Mouse (Mus musculus): Measurements from ENCODE around the gene Xaf1.

Xaf1 gene

GRCm38 (mm10) chr11:72301334-72301733, at the start of gene Xaf1:
Gene Xaf1, plus strand, starts transcription at chr11:72301629.
- DNase-seq (ENCODE audit: low read depth, low spot score) = peak; percentile 60

DNA sequence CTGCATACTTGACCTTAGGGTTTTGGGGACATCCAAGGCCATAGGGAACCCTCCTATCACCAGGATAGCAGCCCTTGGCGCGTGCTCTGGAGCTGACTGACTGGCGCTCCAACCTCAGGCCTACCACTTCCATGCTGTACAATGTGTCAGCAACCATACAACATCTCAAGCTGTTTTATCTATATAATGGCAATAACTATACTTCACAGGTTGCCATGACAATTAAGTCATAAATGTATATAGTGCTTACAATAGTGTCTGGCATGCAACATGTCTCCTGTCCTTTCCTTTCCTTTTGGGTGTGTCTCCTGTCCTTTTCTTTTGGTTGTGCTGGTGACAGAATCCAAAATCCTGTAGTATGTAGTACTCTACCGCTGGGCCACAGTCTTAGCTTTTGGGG, 45.8 kb upstream of the Xaf1 start:
- no peak for DNase-seq (ENCODE audit: low read depth, low spot score)

- no peak for DNase-seq (ENCODE audit: low read depth, low spot score)
Observed at GRCm38 (mm10) chr11:72256441-72256840, 45.0 kb upstream of the Xaf1 start.

DNA sequence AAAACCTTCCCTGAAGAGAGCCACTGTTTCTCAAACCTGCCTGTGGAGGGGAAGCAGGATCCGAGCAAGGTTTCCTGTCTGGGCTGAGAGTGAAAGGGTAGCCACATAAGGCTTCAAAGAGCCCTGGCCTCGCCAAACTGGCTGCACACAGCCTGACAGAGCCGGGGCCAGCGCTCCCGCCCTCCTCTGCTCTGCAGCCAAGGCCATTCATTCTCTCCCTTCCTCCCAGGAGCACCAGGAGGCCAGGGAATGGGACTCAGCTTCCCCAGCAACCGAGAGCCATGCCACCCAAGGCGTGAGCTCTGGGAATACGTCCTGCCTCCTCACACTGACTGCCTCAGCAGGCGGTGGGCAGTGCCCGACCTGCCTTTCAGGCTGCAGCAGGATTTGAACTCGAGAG, 35.9 kb upstream of the Xaf1 start:
- DNase-seq (ENCODE audit: low read depth, low spot score) = no peak

DNA sequence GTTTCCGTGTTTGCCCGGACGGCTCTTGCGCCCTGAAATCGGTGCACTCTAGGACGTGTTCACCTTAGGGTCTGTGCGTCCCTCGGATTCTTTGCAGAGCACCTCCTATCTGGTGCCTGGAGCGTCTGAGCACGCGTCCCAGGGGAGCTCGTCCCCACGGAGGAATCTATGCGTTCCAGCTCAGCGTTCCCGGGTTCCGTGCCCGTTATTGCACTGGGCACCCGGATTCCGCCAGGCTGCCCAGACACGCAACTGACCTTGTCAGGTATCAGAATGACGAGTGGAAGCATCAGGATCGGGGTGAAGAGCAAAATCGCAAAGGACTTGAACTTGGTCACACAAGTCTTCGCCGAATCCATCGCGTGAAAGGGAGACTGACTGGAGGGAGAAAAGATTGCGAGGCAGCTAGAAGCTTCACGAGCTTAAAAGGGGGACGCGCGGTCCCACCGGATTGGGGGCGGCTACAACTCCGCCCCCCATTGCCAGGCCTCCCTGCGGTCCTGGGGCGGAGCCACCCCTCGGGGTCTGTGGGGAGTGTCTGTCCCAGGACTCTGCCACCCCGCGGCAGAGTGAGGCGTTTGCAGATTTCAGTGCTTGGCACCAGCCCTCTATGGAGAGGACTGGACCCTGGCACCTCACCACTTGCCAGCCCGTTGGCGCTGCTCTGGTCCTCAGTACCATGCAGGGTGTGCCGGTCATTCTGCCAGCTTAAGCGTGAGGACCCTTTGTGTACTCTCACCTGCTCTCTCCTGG, 35.0 kb upstream of the Xaf1 start:
- DNase-seq (ENCODE audit: low read depth, low spot score) = peak; percentile 10

- no peak for DNase-seq (ENCODE audit: low read depth, low spot score)
Observed at GRCm38 (mm10) chr11:72266960-72267560, 34.4 kb upstream of the Xaf1 start, which contains the start of gene Slc13a5. Gene Slc13a5, minus strand, starts transcription at chr11:72267222.

GRCm38 (mm10) chr11:72271761-72272160, 29.7 kb upstream of the Xaf1 start:
- DNase-seq (ENCODE audit: low read depth, low spot score) = no peak

- DNase-seq (ENCODE audit: low read depth, low spot score) = no peak
Observed at GRCm38 (mm10) chr11:72273341-72273740, 28.1 kb upstream of the Xaf1 start.

DNA sequence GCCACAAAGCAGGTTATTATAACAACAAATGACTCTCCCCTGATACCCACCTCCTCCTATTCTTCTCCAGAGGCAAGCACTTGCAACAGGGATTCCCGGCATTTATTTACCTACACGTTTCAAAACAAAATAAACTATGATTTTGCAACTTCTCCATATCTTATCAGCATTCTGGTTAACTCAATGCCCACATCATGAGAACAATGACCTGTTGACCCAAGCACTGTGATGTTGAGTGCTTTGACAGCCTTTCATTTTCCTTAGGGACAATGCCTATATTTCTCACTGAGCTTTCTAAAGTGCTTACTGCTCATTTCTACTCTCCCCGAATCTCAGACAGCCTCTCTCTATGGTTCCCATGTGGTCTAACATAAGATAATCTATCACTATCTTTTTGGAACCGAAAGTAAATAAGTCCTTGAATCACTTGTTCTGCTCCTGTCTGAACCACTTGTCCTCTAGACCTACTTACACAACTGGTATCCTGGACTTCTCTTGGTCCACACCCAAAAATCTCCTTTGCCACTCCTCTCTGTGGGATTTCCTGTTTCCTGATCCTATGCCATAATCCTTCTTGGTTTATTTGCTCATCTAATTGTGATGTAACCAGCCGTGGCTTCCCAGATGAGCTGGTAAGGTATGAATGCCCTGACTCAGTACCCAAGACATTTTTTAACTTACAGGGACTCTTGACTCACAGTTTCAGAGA, 20.1 kb upstream of the Xaf1 start:
- DNase-seq (ENCODE audit: low read depth, low spot score) = no peak

DNA sequence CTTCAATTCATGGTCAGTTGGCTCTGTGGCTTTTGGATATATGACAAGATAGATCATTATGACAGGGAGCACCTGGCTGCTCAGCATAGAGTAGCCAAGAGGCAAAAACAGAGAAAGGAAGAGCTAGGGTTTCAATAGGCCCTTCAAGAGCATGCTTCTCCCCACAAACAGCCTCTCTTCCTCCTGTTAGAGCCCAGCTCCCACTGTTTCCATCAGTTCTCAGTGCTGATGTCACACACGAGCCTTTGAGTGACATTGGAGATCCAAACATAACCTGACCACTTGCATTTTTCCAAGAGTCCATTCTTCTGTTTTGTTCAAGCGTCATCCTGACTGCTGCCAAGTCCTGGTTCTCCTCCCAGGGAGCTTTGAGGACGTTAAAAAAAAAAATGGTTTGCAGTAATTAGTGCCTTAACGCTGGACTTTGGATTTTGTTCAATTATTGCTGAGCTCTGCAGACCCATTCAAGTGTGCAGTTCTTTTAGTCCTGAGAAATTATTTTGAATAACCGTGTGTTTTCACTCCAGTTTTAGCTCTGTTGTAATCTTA, 19.5 kb upstream of the Xaf1 start:
- DNase-seq (ENCODE audit: low read depth, low spot score) = no peak

DNA sequence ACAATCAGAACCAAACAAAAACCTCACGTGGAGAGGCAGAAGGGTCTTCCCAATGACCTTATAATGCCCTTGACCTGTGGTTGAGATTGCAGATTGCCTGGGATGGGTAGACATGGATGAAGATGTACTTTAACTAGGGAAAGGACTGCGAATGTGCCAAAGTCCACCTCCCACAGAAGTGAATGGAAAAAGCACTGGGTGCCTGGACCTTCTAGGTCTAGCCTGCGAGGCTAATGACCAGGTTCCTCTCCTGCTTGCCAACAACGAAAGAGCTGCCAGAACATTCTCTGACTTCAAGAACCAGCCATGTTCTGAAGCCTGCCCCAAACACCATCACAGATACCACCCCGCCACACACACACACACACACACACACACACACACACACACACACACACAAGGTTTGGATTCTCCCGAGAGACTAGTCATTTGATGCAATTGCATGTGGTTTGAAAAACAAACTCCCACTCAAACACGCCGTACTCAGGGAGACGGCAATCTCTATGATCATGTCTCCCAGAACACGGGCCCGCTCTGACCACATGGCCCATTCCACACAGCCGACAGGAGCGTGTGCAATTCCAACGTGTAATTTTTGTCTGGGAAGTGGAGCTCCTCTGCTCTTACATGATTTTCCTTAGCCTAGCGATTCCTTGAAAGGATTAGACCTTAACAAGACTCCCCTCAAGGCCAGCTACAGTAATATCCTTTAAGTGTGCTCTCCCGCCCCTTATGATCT, 17.8 kb upstream of the Xaf1 start:
- no peak for DNase-seq (ENCODE audit: low read depth, low spot score)

- DNase-seq (ENCODE audit: low read depth, low spot score) = no peak
Observed at GRCm38 (mm10) chr11:72284532-72285182, 16.8 kb upstream of the Xaf1 start.

DNA sequence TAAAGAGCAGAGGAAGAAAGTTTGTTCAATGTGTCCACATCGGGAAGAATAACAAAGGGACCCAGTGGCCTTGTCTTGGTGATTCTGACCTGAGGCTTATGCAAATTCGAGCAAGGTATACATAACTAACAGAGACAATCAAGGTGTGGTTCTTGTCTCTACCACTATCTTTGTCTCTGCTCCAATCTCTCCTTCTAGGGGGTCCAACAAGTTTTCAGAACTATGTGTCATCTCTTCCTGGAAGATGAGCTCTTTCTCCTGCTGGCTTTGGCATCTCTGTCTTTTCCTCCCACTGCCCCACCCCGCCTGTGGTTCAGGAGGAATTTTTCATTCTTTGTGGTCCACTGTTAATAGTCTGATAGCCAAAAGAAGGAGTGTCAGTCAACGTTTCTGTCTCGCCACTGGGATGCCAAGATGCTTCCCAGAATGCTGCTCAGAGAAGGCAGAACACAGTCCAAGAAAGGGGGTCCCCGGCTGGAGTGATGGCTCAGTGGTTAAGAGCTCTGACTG, 15.4 kb upstream of the Xaf1 start:
- no peak for DNase-seq (ENCODE audit: low read depth, low spot score)

- no peak for DNase-seq (ENCODE audit: low read depth, low spot score)
Observed at GRCm38 (mm10) chr11:72286651-72287050, 14.8 kb upstream of the Xaf1 start.

GRCm38 (mm10) chr11:72287126-72287525, 14.3 kb upstream of the Xaf1 start:
- no peak for DNase-seq (ENCODE audit: low read depth, low spot score)

DNA sequence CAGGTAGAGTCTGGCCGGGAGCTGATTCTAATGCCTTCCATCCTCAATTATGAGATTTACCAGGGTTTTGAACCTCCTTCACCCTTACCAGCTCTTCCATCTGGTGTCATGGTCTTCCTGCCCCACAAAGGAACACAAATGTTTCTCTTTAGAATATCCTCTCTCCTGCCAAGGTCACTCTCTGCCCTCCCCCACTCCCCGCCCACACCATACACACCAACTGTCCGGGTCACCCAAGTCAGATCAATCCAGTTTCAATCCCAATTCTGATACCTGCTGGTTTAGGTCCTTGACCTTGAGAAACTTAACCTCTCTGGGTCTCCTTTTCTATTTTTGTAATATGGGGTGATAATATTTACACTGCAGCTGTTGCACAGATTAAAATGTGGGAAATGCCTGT, 13.9 kb upstream of the Xaf1 start:
- DNase-seq (ENCODE audit: low read depth, low spot score) = no peak

DNA sequence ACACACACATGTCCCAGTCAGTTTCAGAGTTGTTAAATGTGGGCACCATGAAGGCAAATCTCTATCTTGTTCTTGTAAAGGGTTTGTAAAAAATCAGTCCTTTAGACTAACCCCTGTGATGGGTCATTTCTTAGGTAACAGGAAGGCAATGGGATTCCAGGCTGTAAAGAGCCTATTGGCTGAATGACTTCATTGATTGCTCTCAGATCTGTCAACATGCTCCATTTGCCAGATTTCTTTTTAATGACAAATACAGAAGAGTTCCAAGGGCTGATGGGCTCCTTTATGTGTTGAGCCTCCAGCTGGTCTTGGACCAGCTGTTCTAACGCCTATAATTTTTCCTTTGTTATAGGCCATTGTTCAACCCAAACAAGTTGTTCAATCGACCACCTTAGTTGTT, 8.3 kb upstream of the Xaf1 start:
- no peak for DNase-seq (ENCODE audit: low read depth, low spot score)

DNA sequence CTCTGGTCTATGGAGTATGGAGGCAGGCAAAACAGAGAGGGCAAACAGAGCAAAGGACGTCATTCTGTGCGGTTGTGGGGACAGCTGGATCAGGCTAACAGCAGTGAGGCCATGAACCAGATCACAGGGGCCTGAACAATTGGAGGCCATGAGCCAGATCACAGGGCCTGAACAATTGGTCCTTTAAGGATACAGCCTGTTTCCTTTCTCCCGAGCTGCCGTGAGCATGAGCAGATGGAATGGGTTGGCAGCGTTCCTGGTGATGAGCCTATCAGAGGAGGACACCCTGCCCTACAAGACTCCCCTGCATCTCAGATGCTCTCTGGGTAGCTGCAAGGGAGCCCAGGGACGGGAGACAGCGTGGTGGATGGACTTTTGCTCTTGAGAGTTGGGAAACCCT, 801 bp downstream of the Xaf1 start:
- DNase-seq (ENCODE audit: low read depth, low spot score) = peak; percentile 27

DNA sequence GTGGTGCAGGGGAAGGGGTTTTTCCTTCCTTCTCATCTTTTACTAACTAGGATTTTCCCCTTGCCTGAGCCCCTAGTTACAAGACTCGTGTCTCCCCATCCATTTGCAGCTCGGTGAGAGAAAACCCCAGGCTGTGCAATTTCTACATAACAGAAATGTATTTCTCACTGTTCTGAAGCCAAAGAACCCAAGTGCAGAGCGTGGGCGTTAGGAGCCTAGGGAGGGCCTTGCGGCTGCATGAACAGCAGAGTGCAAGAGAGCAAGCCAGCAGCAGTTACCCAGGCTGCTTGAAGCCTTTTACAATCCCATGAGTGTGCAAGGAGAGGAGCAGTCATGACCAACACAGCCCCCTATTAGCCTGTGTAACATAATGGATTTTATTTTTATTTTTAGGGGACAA, 6.0 kb downstream of the Xaf1 start:
- DNase-seq (ENCODE audit: low read depth, low spot score) = no peak

DNA sequence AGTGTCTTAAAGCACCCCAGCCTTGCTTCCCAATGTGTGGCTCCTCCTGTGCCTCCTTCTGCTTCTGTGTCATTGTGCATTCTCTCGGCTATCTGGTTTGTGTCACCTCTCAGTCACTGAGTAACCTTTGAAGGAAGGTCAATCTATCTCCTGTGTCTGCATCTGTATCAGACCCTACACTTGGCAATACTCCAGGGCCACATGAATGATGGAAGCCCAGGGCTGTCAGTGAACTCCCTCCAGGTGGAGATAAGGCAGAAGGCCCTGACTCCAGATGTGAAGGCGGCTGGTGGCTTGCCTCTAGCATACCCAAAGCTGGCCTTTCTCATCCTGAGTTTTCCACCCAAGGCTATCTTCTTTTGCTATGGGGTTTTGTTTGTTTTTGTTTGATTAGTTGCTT, 7.6 kb downstream of the Xaf1 start:
- no peak for DNase-seq (ENCODE audit: low read depth, low spot score)

DNA sequence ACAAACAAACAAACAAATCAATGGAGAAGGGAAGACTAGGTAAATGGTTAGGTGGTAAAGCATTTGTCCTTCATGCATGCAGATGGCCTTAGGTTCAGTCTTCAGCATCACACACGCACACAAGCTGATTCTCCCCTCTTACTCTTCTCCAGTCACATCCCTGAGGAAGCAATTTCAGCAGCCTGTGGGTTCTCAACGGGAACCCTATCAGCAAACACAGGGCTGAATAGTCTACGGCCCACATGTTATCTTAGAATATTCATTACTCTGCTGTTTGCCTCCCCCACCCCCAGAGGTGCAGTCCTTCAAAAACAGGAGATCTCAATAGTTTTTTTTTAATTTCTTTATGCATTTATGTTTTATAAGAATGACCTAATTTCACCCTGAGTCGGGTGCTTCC, 9.1 kb downstream of the Xaf1 start:
- DNase-seq (ENCODE audit: low read depth, low spot score) = no peak
